Mouse (Mus musculus) retina, postnatal 1 day (tissue): ENCODE data around the gene Syne1.

Experiments
- DNase-seq: peaks from one replicate; pipeline ENCODE4 v3.0.0-alpha.2; 2012

Gene Syne1

DNA sequence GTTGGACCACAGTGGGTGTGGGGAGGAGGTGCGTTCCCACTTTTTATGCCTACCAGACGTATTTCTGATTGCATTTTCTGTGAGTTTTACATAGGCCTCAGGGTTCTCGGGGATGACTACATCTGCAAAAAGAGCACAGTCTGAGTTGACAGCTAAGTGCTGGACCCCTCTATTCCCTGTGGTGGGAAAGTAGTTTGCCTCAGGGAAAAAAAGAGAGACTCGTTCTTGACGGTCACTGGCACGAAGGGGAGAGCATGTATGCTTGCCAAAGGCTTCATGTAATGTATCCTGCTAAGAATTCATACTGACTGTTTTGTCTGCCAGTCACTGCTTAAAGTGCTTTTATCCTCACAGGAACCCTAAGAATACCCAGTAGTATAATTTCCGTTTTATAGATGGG, 506.1 kb downstream of the Syne1 start:
- DNase-seq, result peak; percentile 44

GRCm38 (mm10) chr10:5044481-5044880, 506.8 kb downstream of the Syne1 start:
- DNase-seq, result no peak

- DNase-seq, result no peak
Observed at GRCm38 (mm10) chr10:5041254-5041653, 510.0 kb downstream of the Syne1 start.

- no peak for DNase-seq
Observed at GRCm38 (mm10) chr10:5032192-5033048, 518.9 kb downstream of the Syne1 start.

DNA sequence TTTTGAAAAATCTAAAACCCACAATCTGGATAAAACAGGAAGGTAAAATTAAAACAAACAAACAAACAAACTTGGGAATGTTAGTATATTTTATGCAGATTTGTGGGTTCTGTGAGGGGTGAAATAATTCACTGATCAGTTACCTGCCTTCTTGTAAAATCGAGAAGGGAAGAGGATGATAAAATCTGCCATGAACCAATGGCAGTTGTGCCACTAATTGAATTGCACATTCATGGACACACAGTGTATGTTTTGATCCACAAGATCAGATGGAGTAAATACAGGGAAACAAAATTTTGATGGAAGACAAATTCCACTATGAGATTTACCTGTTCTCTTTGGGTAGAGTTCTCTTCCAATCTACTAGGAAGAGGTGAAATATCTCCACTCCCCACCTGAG, 521.4 kb downstream of the Syne1 start:
- no peak for DNase-seq

DNA sequence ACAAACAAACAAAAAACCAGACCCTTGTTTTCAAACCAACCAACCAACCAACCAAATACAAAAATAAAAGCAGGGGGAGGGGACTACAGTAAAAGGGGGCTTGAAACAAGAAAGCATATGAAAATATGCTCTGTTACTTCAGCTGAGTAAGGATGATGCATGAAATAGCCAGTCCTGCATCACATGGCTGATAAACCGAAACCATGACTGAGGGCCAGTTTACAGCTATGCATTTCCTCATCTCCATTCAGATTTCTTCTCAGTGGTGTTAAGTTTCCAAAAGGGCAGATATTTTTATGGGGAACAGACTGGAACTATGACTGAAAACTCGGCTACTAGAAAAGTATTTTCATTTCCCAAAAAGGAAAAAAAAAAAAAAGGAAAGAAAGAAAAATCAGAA, 522.1 kb downstream of the Syne1 start:
- no peak for DNase-seq

- DNase-seq, result no peak
Observed at GRCm38 (mm10) chr10:5028301-5028700, 523.0 kb downstream of the Syne1 start.

DNA sequence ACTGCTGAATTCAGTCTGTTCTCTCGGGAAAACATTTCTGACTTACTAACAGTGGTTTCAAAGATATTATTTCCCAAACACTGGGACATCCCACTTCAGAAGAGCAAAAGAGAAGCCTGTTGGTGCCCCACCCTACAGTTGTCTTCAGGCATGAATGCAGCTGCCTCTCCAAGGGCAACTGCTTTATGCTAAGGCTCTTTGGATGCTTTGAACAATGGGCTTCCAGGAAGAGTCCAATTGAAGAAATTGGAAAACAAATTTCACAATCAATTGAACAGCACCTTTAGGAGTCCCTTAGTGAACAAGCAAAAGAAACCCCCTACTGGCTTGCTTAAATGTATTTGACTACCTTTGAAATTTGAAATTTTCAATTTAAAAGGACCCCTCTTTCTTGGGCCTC, 524.1 kb downstream of the Syne1 start:
- no peak for DNase-seq

DNA sequence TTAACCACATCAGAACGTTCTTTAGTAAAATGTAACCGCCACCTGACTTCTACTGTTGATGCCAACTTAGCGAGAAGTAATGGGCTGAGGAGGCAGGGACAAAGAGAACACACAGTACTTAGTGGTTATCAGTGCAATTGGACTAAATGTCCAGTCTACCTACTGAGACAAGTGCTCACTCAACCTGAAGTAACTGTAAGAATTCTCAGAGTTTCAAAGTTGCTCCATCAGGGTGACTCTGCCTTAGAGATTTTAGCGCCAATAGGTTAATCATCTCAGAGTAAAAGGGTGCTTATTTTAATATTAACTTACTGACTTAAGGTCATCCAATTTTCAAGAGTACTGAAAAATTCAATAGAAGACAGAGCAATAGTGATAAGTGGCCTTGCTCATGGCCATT, 525.4 kb downstream of the Syne1 start:
- DNase-seq, result no peak

- DNase-seq, result no peak
Observed at GRCm38 (mm10) chr10:5017148-5017547, 534.1 kb downstream of the Syne1 start.

GRCm38 (mm10) chr10:5014976-5015375, 536.3 kb downstream of the Syne1 start:
- no peak for DNase-seq

GRCm38 (mm10) chr10:5012004-5012403, 539.3 kb downstream of the Syne1 start:
- no peak for DNase-seq

DNA sequence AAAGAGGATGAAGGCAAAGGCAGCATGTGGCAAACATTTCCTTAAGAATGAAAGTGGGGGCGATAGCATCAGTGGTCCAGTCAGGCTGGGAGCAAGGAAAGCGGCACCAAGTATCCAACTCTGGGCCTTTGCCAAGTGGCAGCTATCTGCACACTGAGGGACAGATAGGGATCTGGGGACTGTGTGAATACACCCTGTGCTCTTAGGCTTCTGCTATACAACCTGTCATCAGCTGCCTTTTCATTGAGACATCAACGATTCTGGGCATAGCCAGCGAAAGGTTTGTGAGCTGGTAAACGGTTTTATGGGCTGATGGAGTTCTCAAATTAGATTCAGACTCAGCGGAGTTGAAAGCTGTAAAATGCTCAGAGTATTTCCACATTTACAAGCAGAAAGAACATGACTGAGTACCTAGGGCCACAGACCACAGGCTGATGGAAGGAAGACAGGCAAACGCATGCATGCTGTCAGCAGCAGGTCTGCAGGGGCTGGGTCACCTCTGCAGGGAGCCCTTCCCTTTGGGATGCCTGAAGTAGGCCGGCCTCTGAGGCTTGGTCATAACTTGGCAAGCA, 542.4 kb downstream of the Syne1 start:
- DNase-seq, result peak; percentile 2

GRCm38 (mm10) chr10:4996592-4996991, 554.7 kb downstream of the Syne1 start:
- no peak for DNase-seq

GRCm38 (mm10) chr10:4993802-4994201, 557.5 kb downstream of the Syne1 start:
- DNase-seq, result no peak

- no peak for DNase-seq
Observed at GRCm38 (mm10) chr10:4983919-4984318, 567.4 kb downstream of the Syne1 start.

DNA sequence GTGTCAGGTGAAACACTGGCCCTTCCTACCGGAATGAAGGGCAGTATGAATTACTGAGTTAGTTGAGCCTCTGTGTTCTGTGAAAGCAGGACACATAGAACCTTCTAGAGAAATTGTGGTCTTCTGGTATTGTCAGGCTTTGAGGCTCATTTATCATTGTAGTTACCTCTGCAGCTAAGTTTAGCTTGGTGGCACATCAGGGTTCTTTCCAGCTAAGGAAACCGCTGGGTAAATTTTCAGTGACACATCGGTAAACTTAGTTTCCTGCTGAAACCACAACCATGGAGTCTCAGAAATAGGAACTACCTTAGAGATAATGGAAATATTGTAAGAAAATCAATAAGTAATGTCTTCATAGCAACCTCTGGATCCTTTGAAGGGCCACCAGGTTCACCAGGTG, 573.9 kb downstream of the Syne1 start:
- no peak for DNase-seq

- DNase-seq, result no peak
Observed at GRCm38 (mm10) chr10:4976557-4976956, 574.7 kb downstream of the Syne1 start.

DNA sequence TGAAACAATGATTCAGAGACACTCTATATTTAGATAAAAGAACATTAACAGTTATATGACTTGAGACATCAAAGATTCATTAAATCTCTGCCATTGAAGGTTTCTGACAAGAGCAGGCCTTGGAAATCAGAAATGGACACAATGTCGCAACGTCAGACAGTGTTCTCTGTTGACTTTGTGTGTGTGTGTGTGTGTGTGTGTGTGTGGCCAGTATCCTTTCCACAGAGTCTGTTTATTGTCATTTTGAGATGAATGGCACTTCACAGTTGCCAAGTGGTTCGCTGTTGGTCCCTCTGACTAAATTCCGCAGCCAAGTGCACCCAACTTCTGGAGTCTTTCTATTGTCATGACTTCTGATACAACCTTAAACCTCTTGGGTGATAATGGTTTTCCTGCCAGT, 577.0 kb downstream of the Syne1 start:
- no peak for DNase-seq

DNA sequence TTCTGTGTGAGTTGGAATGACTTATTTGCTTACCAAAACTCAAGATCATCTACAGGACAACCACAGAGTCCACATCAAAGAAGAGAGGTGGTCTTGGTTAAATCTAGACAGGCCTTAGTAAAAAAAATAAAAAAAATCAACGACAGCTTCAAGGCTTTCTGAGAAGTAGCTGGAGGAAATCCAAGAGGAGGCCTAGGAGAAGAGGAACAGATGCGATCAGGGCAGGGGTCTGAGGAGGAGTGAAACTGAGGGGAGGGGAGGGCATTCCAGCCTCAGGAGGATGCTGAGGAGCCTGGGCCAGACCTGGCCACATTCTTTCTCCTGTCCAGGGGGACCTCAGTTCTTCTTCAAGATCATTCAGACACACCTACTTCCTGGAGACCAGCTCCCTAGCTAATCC, 579.3 kb downstream of the Syne1 start:
- DNase-seq, result no peak

DNA sequence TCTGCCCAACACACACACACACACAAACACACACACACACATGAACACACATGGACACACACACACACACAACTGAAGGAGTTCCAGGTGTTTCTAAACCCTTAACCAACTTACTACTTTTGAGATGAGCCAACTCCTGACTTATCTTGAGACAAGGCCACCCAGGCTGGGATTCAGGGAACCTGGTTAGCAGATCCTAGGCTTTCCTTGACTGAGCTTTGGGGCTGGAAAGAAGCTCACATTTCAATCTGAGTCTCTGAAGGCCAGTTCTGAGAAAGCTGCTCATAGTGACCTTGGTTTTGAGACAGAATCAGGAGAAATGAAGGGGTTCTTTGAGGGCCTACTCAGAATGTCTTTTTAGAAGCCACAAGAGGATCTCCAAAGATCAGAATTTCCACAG, 579.7 kb downstream of the Syne1 start:
- DNase-seq, result no peak

- no peak for DNase-seq
Observed at GRCm38 (mm10) chr10:4971156-4971555, 580.1 kb downstream of the Syne1 start.
